Mouse (Mus musculus): ENCODE data around the gene Ccdc116.

DNA sequence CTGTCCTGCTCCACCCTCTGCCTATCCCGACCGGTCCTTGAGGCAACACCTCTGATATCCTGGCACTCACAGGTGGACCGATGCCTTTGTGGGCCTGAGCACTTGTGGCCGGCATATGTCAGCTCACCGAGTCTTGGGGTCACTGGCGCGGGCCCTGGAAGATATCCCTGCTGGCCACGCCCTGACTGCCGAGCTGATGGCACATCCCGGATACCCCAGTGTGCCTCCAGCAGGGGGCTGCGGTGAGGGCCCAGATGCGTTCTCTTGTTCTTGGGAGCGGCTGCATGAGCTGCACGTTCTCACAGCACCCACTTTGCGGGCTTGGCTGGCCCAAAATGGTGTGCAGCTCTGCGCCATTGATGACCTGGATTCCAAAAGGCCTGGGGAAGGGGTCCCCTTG lies 1.1 kb upstream of the Ccdc116 start:
- TF ChIP-seq CTCF (IDR thresholded peaks at IDR 0.05; ENCODE audit: extremely low read depth, insufficient read depth, low read length): no peak
- no peak for TF ChIP-seq POLR2A (IDR thresholded peaks at IDR 0.05; ENCODE audit: extremely low read depth, insufficient read depth, low read length)

Measured in cortical plate, adult 2 months (tissue).